10 mouse cellular contexts compared by ENCODE assay signal in genomic region chr17:27257345-27257744, GRCm38 (mm10). TPM values are rescaled to one million over a fixed set of nuclear protein-coding genes. Genes with fewer than 3 reads are reported as not detected.
DNase-seq lines count a peak whose midpoint lies in the region; ATAC-seq and TF ChIP-seq lines count a peak whose summit lies in the region.
"Had no signal": no experiment of that assay in that cellular context is flagged by ENCODE, and none has a peak within 500 bp of the region (broad histone marks: within the 10 kb centered on the region; RNA-seq: fewer than 3 reads in every experiment).

No protein-coding gene starts in this region.

- no peak overlapping the region for H3K4me3 ChIP-seq in heart, postnatal 0 days (ENCODE audit: low read depth, low read length)
- H3K4me3 ChIP-seq in heart, embryonic 12.5 days, result no peak overlapping the region
- no peak overlapping the region for H3K4me3 ChIP-seq in lung, postnatal 0 days (ENCODE audit: low read depth, low read length)
- H3K4me3 ChIP-seq in midbrain, postnatal 0 days (ENCODE audit: low read depth, low read length), result no peak overlapping the region
- H3K4me3 ChIP-seq in forebrain, embryonic 13.5 days, result no peak overlapping the region
- H3K4me3 ChIP-seq: embryonic facial prominence, embryonic 13.5 days; hindbrain, embryonic 10.5 days; myocyte had no signal

- ATAC-seq in heart, postnatal 0 days (ENCODE audit: insufficient read depth, low read depth), result no peak
- ATAC-seq in heart, embryonic 12.5 days (ENCODE audit: insufficient number of reproducible peaks, low FRiP score), result no peak
- no peak for ATAC-seq in lung, postnatal 0 days
- ATAC-seq in midbrain, postnatal 0 days (ENCODE audit: low FRiP score), result peak; percentile 27; the same call in 1 of the 2 replicates
- ATAC-seq in forebrain, embryonic 13.5 days, result no peak

- TF ChIP-seq EP300 in heart, postnatal 0 days (IDR thresholded peaks at IDR 0.05; ENCODE audit: low read depth), result no peak
- no peak for TF ChIP-seq EP300 in lung, postnatal 0 days (IDR thresholded peaks at IDR 0.05)

- 0 out of 2 replicates have a peak, but pooled peaks cover 5% of the 10 kb centered on the region for H3K27me3 ChIP-seq in heart, postnatal 0 days (ENCODE audit: control insufficient read depth, insufficient read depth, low read length)
- H3K27me3 ChIP-seq in heart, embryonic 12.5 days (replicated peaks), result peaks cover 7% of the 10 kb centered on the region; the same call in 1 of the 2 replicates
- no peaks in the 10 kb centered on the region for H3K27me3 ChIP-seq in lung, postnatal 0 days (replicated peaks; ENCODE audit: insufficient read depth, low read length)
- H3K27me3 ChIP-seq in midbrain, postnatal 0 days (ENCODE audit: insufficient read depth, low read length), result no peaks in the 10 kb centered on the region
- no peaks in the 10 kb centered on the region for H3K27me3 ChIP-seq in forebrain, embryonic 13.5 days

- no peaks in the 10 kb centered on the region for H3K4me1 ChIP-seq in heart, postnatal 0 days (ENCODE audit: control insufficient read depth, insufficient read depth)
- no peaks in the 10 kb centered on the region for H3K4me1 ChIP-seq in heart, embryonic 12.5 days (replicated peaks)
- no peaks in the 10 kb centered on the region for H3K4me1 ChIP-seq in lung, postnatal 0 days (ENCODE audit: insufficient read depth, low read depth, low read length)
- no peaks in the 10 kb centered on the region for H3K4me1 ChIP-seq in midbrain, postnatal 0 days (ENCODE audit: insufficient read depth, low read length)
- H3K4me1 ChIP-seq in forebrain, embryonic 13.5 days, result no peaks in the 10 kb centered on the region
- H3K4me1 ChIP-seq: embryonic facial prominence, embryonic 13.5 days had no signal

- H3K4me2 ChIP-seq in heart, postnatal 0 days (ENCODE audit: low read depth, low read length), result no peak overlapping the region
- no peak overlapping the region for H3K4me2 ChIP-seq in heart, embryonic 12.5 days
- H3K4me2 ChIP-seq in lung, postnatal 0 days (replicated peaks; ENCODE audit: low read depth, low read length), result no peak overlapping the region
- no peak overlapping the region for H3K4me2 ChIP-seq in midbrain, postnatal 0 days (ENCODE audit: low read depth, low read length, poor library complexity, severe bottlenecking)
- no peak overlapping the region for H3K4me2 ChIP-seq in forebrain, embryonic 13.5 days
- H3K4me2 ChIP-seq: embryonic facial prominence, embryonic 13.5 days had no signal

- TF ChIP-seq CTCF in heart, postnatal 0 days (IDR thresholded peaks at IDR 0.05; ENCODE audit: low read depth), result peak; percentile 57
- peak; percentile 60 for TF ChIP-seq CTCF in lung, postnatal 0 days (IDR thresholded peaks at IDR 0.05)
- TF ChIP-seq CTCF in midbrain, postnatal 0 days (IDR thresholded peaks at IDR 0.05), result peak; percentile 79

- H3K36me3 ChIP-seq in heart, postnatal 0 days (replicated peaks; ENCODE audit: control insufficient read depth, insufficient read depth, low read length), result no peaks in the 10 kb centered on the region
- no peaks in the 10 kb centered on the region for H3K36me3 ChIP-seq in heart, embryonic 12.5 days
- H3K36me3 ChIP-seq in lung, postnatal 0 days (ENCODE audit: insufficient read depth, low read length), result no peaks in the 10 kb centered on the region
- no peaks in the 10 kb centered on the region for H3K36me3 ChIP-seq in midbrain, postnatal 0 days (ENCODE audit: insufficient read depth, low read length)
- no peaks in the 10 kb centered on the region for H3K36me3 ChIP-seq in forebrain, embryonic 13.5 days (ENCODE audit: poor library complexity, severe bottlenecking)
- H3K36me3 ChIP-seq: embryonic facial prominence, embryonic 13.5 days; hindbrain, embryonic 10.5 days had no signal

- H3K27ac ChIP-seq in heart, postnatal 0 days (ENCODE audit: low read depth), result no peak overlapping the region
- no peak overlapping the region for H3K27ac ChIP-seq in heart, embryonic 12.5 days (ENCODE audit: poor library complexity, severe bottlenecking)
- H3K27ac ChIP-seq in lung, postnatal 0 days (ENCODE audit: low read length), result no peak overlapping the region
- no peak overlapping the region for H3K27ac ChIP-seq in midbrain, postnatal 0 days (ENCODE audit: low read depth, low read length)
- H3K27ac ChIP-seq in forebrain, embryonic 13.5 days, result no peak overlapping the region
- H3K27ac ChIP-seq: embryonic facial prominence, embryonic 13.5 days had no signal

- H3K9ac ChIP-seq in heart, postnatal 0 days (replicated peaks; ENCODE audit: low read depth, low read length), result no peak overlapping the region
- H3K9ac ChIP-seq in heart, embryonic 12.5 days, result no peak overlapping the region
- H3K9ac ChIP-seq in lung, postnatal 0 days (replicated peaks; ENCODE audit: low read depth), result no peak overlapping the region
- H3K9ac ChIP-seq in midbrain, postnatal 0 days (replicated peaks; ENCODE audit: low read length, poor library complexity, severe bottlenecking), result no peak overlapping the region
- no peak overlapping the region for H3K9ac ChIP-seq in forebrain, embryonic 13.5 days
- H3K9ac ChIP-seq: embryonic facial prominence, embryonic 13.5 days had no signal

- WGBS in heart, postnatal 0 days, result 32% methylated on average over 7 of the region's 7 CpGs
- WGBS in heart, embryonic 12.5 days, result 32% methylated on average over 7 of the region's 7 CpGs
- 35% methylated on average over 7 of the region's 7 CpGs for WGBS in lung, postnatal 0 days
- 33% methylated on average over 7 of the region's 7 CpGs for WGBS in midbrain, postnatal 0 days
- WGBS in forebrain, embryonic 13.5 days, result 40% methylated on average over 7 of the region's 7 CpGs

- no peaks in the 10 kb centered on the region for H3K9me3 ChIP-seq in heart, postnatal 0 days (replicated peaks; ENCODE audit: control insufficient read depth, low read length)
- H3K9me3 ChIP-seq in heart, embryonic 12.5 days (replicated peaks), result peaks cover 3% of the 10 kb centered on the region; the same call in 1 of the 2 replicates
- H3K9me3 ChIP-seq in lung, postnatal 0 days (ENCODE audit: low read length), result no peaks in the 10 kb centered on the region
- no peaks in the 10 kb centered on the region for H3K9me3 ChIP-seq in midbrain, postnatal 0 days (ENCODE audit: low read length)
- H3K9me3 ChIP-seq in forebrain, embryonic 13.5 days (replicated peaks), result no peaks in the 10 kb centered on the region
- H3K9me3 ChIP-seq: embryonic facial prominence, embryonic 13.5 days had no signal

- DNase-seq in heart, postnatal 0 days (ENCODE audit: low spot score), result no peak
- DNase-seq in lung, postnatal 0 days (ENCODE audit: low spot score), result peak; percentile 27
- no peak for DNase-seq in lung, postnatal 25 days (ENCODE audit: low spot score)
- peak; percentile 31 for DNase-seq in embryo, embryonic 11 days
- DNase-seq in midbrain, postnatal 0 days (ENCODE audit: low spot score), result peak; percentile 68

RNA-seq across cellular contexts. Expression of gene Lemd2, which starts 53.1 kb away (rescaled TPM):
- 40.2 and 45.4 TPM in 2 replicates for total RNA-seq in heart, postnatal 0 days (2014; rRNA removed; ENCODE audit: low replicate concordance)
- polyA plus RNA-seq in heart, postnatal 0 days (2015; fragmentation: Nextera tagmentation; extraction: Ambion mirVana), result 6.5 and 7.1 TPM in 2 replicates
- 13.7 and 16.8 TPM in 2 replicates for polyA plus RNA-seq in heart, embryonic 12.5 days (2016; fragmentation: Nextera tagmentation; extraction: Ambion mirVana)
- 13.2 and 13.9 TPM in 2 replicates for polyA plus RNA-seq in lung, postnatal 0 days (2015; fragmentation: Nextera tagmentation; extraction: Ambion mirVana)
- 85.7 and 94.3 TPM in 2 replicates for total RNA-seq in midbrain, postnatal 0 days (2014; rRNA removed)
- polyA plus RNA-seq in midbrain, postnatal 0 days (2015; fragmentation: Nextera tagmentation; extraction: Ambion mirVana), result 18.4 and 20.6 TPM in 2 replicates
- 14.6 and 16.4 TPM in 2 replicates for polyA plus RNA-seq in forebrain, embryonic 13.5 days (2015; fragmentation: Nextera tagmentation; extraction: Ambion mirVana)

Comparison
In these comparisons a context has a peak if more than half of its experiments do, and no peak if none do; other contexts are left out.
1. DNase-seq: peak in lung, postnatal 0 days (single experiment), embryo, embryonic 11 days (single experiment) and midbrain, postnatal 0 days (single experiment); none in heart, postnatal 0 days (single experiment) and lung, postnatal 25 days (single experiment).
2. Peak in every context shown above with its lines, with median percentiles within 50 percentile points of each other: CTCF ChIP-seq.